Mouse (Mus musculus) embryo, embryonic 11.5 days (tissue): ENCODE data around the gene Trpm3.

Experiments used
- DNase-seq: peaks from one replicate; pipeline ENCODE4 v3.0.0-alpha.2; 2012; ENCODE audit warnings: low read depth, low spot score

The Trpm3 gene

GRCm38 (mm10) chr19:22473030-22473712 is 334.3 kb downstream of the Trpm3 start:
- DNase-seq: no peak

- DNase-seq: no peak
Measured at GRCm38 (mm10) chr19:22478295-22478989, 339.6 kb downstream of the Trpm3 start.

- no peak for DNase-seq
Measured at GRCm38 (mm10) chr19:22503469-22503868, 364.6 kb downstream of the Trpm3 start.

GRCm38 (mm10) chr19:22518508-22518907 is 379.7 kb downstream of the Trpm3 start:
- DNase-seq: no peak

- DNase-seq: no peak
Measured at GRCm38 (mm10) chr19:22527944-22528343, 389.1 kb downstream of the Trpm3 start.

- DNase-seq: no peak
Measured at GRCm38 (mm10) chr19:22542990-22543709, 404.3 kb downstream of the Trpm3 start.

- DNase-seq: peak; percentile 44
Measured at GRCm38 (mm10) chr19:22552179-22552578, 413.3 kb downstream of the Trpm3 start.

- peak; percentile 9 for DNase-seq
Measured at GRCm38 (mm10) chr19:22554421-22554941, 415.6 kb downstream of the Trpm3 start.

- DNase-seq: no peak
Measured at GRCm38 (mm10) chr19:22572396-22572795, 433.6 kb downstream of the Trpm3 start.

- no peak for DNase-seq
Measured at GRCm38 (mm10) chr19:22572849-22573248, 434.0 kb downstream of the Trpm3 start.

GRCm38 (mm10) chr19:22582120-22582745 is 443.4 kb downstream of the Trpm3 start:
- no peak for DNase-seq

- DNase-seq: no peak
Measured at GRCm38 (mm10) chr19:22594492-22594891, 455.6 kb downstream of the Trpm3 start.

- no peak for DNase-seq
Measured at GRCm38 (mm10) chr19:22595246-22595645, 456.4 kb downstream of the Trpm3 start.

- no peak for DNase-seq
Measured at GRCm38 (mm10) chr19:22596715-22597114, 457.9 kb downstream of the Trpm3 start.

- no peak for DNase-seq
Measured at GRCm38 (mm10) chr19:22604322-22604721, 465.5 kb downstream of the Trpm3 start.

GRCm38 (mm10) chr19:22607985-22608684 is 469.3 kb downstream of the Trpm3 start:
- DNase-seq: no peak

- no peak for DNase-seq
Measured at GRCm38 (mm10) chr19:22611621-22612020, 472.8 kb downstream of the Trpm3 start.

- DNase-seq: no peak
Measured at GRCm38 (mm10) chr19:22615367-22615766, 476.5 kb downstream of the Trpm3 start.

GRCm38 (mm10) chr19:22624801-22625513 is 486.1 kb downstream of the Trpm3 start:
- no peak for DNase-seq

GRCm38 (mm10) chr19:22628878-22629277 is 490.0 kb downstream of the Trpm3 start:
- no peak for DNase-seq

GRCm38 (mm10) chr19:22631316-22631715 is 492.5 kb downstream of the Trpm3 start:
- DNase-seq: no peak
